Mouse (Mus musculus) MEL (cell line): ENCODE data around the gene Kank1.

Experiments
- CTCF ChIP-seq, 3 experiments: IDR thresholded peaks in 2 of 3; conservative IDR thresholded peaks in 1 of 3; 2 replicates each; pipeline ENCODE4 v1.5.1; 2011 to 2012; ENCODE audit warnings: low read length in 3 of 3, low read depth in 2 of 3, mild to moderate bottlenecking in 2 of 3, improper control_type of control experiment in 1 of 3, inconsistent platforms in 1 of 3, mixed read lengths in 1 of 3, moderate library complexity in 1 of 3; ENCODE audit not compliant: control insufficient read depth in 1 of 3, insufficient read depth in 1 of 3, poor library complexity in 1 of 3, severe bottlenecking in 1 of 3
- EP300 ChIP-seq, 2 experiments: IDR thresholded peaks; 2 replicates each; pipeline ENCODE4 v1.6.1; 2011; ENCODE audit warnings: improper control_type of control experiment in 2 of 2, low read length in 2 of 2, low read depth in 1 of 2, mild to moderate bottlenecking in 1 of 2
- GABPA ChIP-seq: IDR thresholded peaks from 2 replicates; pipeline ENCODE4 v1.6.1; 2012; ENCODE audit warnings: low read depth, mild to moderate bottlenecking, inconsistent platforms, low read length, improper control_type of control experiment, moderate library complexity
- MAX ChIP-seq: IDR thresholded peaks from 2 replicates; pipeline ENCODE4 v1.6.1; 2011; ENCODE audit warnings: low read length, improper control_type of control experiment
- SIN3A ChIP-seq: IDR thresholded peaks from 2 replicates; pipeline ENCODE4 v1.6.1; 2012; ENCODE audit warnings: low read length, improper control_type of control experiment, inconsistent platforms

GRCm38 (mm10) chr19:25357094-25357493 lies 120.3 kb downstream of the Kank1 start:
- no peak for TF ChIP-seq CTCF (IDR thresholded peaks at IDR 0.05 in 2 of 3, conservative IDR thresholded peaks at IDR 0.05 in 1 of 3; ENCODE audit: control insufficient read depth in 1 of 3, insufficient read depth in 1 of 3, low read depth in 2 of 3, low read length in 3 of 3, poor library complexity in 1 of 3, severe bottlenecking in 1 of 3)
- TF ChIP-seq SIN3A: no peak
- TF ChIP-seq EP300 (IDR thresholded peaks at IDR 0.05; ENCODE audit: low read depth in 1 of 2, low read length in 2 of 2): no peak
- TF ChIP-seq MAX: no peak
- TF ChIP-seq GABPA: no peak
